Mouse (Mus musculus): ENCODE data around the gene Pold2. TPM values are rescaled to one million over a fixed set of nuclear protein-coding genes. Genes with fewer than 3 reads are reported as not detected.
A peak's percentile ranks its signal among the peaks of the same experiment; 100 is the strongest.

Pold2 gene
- 39.9 and 55.8 TPM in 2 replicates for total RNA-seq (2017)

DNA sequence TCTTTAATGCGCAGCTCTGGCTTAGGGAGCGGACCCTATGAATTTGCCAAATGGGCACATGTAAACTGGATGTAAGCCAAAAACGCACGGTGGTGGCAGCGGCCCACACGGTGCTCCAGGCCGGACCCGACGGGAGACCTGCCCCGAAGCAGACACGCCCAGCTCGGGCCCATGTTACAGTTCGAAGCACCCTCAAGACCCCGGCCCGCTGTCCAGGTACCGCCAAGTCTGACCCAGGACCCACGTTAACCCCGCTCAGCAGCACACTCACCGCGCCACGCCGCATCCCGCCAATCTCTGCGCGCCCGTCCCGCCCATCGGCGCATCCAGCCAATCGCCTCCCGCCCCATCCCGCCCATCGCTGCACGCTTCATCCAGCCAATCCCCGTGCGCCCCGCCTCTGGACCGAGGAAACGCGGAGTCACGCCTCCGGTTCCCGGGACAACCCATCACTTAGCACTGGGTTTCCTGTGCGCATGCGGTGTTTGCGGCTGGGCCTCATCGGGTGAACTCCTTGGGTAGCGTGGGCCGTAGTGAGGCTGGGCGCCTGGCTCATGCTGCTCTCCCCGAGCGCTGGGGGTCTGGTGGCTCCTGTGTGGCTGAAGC lies at the start of gene Pold2:
Pold2 (minus strand) TSS at position 372 of the 606 bp plus-strand sequence.
- ATAC-seq (replicated peaks in 1 of 2; ENCODE audit: insufficient read depth in 1 of 2, low FRiP score in 2 of 2, low TSS enrichment in 1 of 2, low read depth in 1 of 2, poor library complexity in 2 of 2, severe bottlenecking in 2 of 2), result peak; percentile 96 to 97

DNA sequence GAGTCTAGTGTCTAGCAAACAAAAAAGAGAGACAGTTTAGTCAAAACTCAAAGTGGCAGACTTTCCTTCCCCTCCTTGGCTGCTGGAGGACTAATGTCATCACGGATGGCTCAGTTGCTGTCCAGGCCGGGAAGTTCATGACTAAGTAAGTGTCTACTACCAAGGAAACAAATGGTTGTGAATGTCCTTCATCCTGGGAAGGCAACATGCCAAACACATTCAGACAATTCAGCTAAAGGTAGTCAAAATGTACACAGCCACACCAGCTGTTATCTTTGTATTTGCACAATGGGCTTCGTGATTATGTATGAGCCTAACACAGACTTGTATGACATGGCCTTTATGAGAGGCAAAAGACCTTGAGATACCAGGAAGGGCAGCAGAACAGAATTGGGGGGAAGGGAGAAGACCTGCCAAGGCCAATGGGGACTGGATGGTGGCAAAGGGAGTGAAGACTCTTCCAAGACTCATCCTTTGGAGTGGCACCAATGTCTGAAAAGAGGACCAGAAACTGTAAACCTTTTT lies 48.7 kb upstream of the Pold2 start:
- ATAC-seq (replicated peaks in 1 of 2; ENCODE audit: insufficient read depth in 1 of 2, low FRiP score in 2 of 2, low TSS enrichment in 1 of 2, low read depth in 1 of 2, poor library complexity in 2 of 2, severe bottlenecking in 2 of 2), result no peak

DNA sequence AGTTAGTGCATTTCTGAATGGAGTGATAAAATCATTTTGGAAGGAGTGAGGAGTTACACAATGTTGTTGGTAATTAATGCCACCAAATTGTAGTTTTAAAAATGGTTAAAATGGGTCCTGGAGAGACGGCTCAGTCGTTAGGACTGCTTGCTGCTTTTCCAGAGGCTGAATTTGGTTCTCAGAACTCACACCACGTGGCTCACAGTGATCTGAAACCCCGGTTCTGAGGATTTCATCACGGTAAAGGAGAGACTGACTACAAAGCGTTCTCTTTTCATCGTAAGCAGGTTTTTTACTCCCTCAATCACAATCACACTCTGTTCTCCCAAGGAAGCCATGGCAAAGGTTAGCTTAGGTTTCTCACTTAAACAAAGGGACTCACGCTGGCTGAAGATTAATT lies 46.6 kb upstream of the Pold2 start:
- no peak for ATAC-seq (replicated peaks in 1 of 2; ENCODE audit: insufficient read depth in 1 of 2, low FRiP score in 2 of 2, low TSS enrichment in 1 of 2, low read depth in 1 of 2, poor library complexity in 2 of 2, severe bottlenecking in 2 of 2)

DNA sequence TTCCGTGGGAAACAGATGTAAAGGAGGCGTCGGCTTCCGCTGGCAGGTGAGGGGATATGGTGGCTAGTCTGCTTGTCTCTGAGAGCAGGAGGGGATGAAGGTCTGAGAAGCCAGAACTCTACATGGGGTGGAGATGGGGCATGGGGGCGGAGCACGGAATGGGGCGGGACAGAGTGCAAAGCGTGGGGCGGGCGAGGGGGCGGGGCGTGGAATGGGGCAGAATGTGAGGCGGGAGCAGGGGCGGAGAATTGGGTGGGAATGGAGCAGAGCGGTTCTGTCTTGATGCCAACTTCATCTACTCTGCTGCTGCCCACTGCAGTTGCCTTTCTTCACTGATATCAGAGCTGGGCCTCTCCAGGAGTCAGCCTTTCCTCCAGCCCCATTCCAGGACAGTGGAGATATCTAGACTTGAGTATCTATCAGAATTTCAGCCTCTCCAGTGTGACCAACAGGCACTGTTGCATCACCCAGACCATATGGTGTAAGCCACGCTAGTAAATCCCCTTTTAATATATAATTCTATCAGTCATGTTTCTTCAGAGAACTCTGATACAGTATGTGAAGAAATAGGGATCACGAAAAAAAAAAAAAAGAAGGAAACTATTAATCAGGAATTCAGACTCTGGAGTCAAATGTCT lies 42.4 kb upstream of the Pold2 start:
- peak; percentile 54 to 62 for ATAC-seq (replicated peaks in 1 of 2; ENCODE audit: insufficient read depth in 1 of 2, low FRiP score in 2 of 2, low TSS enrichment in 1 of 2, low read depth in 1 of 2, poor library complexity in 2 of 2, severe bottlenecking in 2 of 2)

DNA sequence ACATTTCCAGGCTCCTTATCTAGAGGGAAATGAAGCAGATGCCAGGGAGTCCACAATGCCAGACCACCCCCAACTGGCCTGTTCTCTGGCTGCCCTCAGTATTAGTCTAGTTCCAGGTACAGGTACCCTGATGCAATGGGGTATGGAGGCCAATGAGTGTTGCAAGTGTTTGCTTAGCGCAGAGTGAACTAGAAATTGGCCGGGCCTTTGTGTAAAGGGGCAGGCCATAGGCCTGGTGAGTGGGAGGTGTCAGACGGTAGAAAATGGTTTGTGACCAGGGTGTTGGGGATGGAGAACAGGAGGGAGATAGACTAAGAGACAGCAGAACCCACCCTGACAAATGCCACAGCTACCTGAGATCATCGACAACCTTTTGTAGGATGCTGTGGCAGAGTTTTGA lies 41.5 kb upstream of the Pold2 start:
- no peak for ATAC-seq (replicated peaks in 1 of 2; ENCODE audit: insufficient read depth in 1 of 2, low FRiP score in 2 of 2, low TSS enrichment in 1 of 2, low read depth in 1 of 2, poor library complexity in 2 of 2, severe bottlenecking in 2 of 2)

DNA sequence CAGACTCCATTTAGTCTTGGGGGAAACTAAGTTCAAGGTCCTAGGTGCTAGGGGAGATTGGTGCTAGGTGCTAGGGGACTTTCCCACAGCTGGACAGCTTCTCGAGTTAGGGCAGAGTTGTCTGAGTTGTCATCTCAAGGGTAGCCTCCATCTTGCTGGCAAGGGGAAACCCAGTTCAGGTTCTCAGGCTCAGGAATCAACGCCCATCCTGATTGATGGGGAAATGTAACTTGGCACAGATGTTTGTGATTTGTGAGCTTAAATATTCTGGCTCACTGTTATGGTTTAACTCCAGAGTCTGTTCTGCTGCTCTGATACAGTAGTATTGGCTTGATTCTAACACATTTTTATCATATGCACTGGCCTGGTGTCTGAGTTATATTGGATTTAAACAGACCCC lies 40.0 kb upstream of the Pold2 start:
- no peak for ATAC-seq (replicated peaks in 1 of 2; ENCODE audit: insufficient read depth in 1 of 2, low FRiP score in 2 of 2, low TSS enrichment in 1 of 2, low read depth in 1 of 2, poor library complexity in 2 of 2, severe bottlenecking in 2 of 2)

DNA sequence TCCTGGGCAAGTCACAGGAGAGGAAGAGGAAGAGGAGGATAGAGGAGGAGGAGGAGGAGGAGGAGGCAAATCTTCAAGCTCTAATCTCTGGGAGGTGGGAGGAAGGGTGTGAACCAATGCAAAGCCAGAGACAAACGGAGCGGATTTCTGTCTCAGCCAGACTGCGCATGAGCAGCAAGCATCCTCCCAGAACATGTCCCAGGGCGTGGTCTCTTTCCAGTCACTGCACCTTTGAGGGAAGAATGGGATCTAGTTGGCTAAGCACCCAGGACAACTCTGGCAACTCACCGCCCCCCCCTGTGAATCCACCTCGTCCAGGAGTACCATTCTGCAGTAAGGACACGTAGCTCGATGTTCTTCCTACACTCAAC lies 38.1 kb upstream of the Pold2 start:
- no peak for ATAC-seq (replicated peaks in 1 of 2; ENCODE audit: insufficient read depth in 1 of 2, low FRiP score in 2 of 2, low TSS enrichment in 1 of 2, low read depth in 1 of 2, poor library complexity in 2 of 2, severe bottlenecking in 2 of 2)

DNA sequence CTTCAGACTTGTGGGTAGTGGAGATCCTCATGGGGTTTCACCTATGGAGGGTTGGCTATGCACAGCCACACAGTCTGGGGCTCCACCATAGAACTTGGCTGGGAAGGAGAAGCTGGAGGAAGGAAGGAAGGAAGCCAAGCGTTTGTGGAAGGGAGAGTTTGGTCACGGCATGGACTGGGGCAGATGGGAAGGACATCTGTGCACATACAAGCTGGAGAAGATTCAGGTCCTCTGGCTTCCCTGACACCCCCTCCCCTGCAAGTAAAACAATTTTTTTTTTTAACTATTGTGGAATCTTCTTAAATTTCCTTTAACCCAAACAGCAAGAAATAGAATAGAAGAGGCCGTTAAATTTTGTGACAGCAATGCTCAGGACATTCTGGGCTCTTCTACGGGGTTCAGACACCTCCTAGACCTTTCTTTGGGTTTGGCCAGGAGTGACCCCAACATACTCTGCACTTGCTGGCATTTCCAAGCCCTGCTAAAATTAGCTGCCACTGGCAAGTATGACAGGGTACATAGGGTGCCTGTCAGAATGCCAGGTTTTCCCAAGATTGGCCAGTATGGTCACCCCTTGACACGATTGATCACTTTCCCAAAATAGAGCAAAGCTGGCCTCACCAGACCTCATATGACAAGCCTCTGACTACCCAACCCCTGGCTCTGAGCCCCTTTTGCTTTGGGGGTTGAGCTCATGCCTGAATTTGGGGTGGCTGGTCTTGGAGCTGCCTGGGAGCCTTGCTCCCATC lies 37.5 kb upstream of the Pold2 start:
- ATAC-seq (replicated peaks in 1 of 2; ENCODE audit: insufficient read depth in 1 of 2, low FRiP score in 2 of 2, low TSS enrichment in 1 of 2, low read depth in 1 of 2, poor library complexity in 2 of 2, severe bottlenecking in 2 of 2), result no peak

DNA sequence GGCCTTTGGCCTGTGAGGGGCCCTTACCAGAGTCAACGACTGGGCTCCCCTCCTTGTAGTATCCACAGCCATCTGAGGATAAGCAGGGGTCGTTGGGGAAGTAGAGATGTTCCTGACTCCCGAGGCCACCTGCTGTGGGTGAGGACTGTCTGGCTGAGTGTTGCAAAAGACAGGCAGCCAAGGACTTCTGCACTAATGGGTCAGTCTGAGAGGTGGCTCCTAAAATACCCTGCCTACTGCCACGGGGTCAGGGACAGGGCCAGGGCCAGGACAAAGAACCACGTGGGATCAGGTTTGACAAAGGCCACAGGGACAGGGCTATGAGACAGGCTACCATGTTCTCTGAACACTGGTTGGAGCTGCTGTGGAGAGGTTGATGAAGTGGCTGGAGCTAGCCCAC lies 36.8 kb upstream of the Pold2 start:
- no peak for ATAC-seq (replicated peaks in 1 of 2; ENCODE audit: insufficient read depth in 1 of 2, low FRiP score in 2 of 2, low TSS enrichment in 1 of 2, low read depth in 1 of 2, poor library complexity in 2 of 2, severe bottlenecking in 2 of 2)

DNA sequence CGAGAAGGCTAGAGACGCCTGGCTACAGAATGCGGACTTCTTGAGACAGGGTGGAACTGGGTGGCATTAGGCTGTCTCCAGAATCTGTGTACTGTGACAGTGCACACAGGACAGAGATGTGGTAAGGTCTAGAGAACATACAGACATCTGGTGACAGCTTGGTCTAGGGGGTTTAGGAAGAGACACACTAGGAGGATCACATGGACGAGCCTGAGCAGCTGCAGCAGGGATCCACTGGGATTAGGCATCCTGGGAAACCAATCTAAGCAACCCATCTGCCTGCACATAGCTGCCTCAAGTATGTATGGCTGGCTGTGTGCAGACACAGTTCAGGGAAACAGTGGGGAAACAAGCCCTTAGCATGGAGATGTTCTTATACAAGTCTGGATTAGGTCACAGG lies 35.8 kb upstream of the Pold2 start:
- no peak for ATAC-seq (replicated peaks in 1 of 2; ENCODE audit: insufficient read depth in 1 of 2, low FRiP score in 2 of 2, low TSS enrichment in 1 of 2, low read depth in 1 of 2, poor library complexity in 2 of 2, severe bottlenecking in 2 of 2)

DNA sequence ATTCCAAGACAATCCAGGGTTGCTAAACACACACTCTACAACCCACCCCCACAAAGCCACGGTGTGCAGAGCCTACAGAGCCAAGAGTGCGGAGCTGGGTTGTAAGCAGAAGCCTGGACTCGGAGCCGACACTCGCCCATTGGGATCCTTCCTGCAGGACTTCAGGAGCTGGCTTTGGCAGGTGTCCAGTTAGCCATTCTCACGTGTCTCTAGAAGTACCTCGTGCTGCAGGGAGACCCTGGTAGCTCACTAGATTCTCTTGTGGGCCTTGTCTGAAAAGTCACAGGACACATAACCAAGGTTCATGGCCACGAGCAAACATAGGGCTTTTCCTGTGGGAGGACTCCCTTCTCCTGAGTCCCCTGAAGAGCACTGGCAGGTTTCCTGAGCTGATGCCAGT lies 35.2 kb upstream of the Pold2 start:
- no peak for ATAC-seq (replicated peaks in 1 of 2; ENCODE audit: insufficient read depth in 1 of 2, low FRiP score in 2 of 2, low TSS enrichment in 1 of 2, low read depth in 1 of 2, poor library complexity in 2 of 2, severe bottlenecking in 2 of 2)

DNA sequence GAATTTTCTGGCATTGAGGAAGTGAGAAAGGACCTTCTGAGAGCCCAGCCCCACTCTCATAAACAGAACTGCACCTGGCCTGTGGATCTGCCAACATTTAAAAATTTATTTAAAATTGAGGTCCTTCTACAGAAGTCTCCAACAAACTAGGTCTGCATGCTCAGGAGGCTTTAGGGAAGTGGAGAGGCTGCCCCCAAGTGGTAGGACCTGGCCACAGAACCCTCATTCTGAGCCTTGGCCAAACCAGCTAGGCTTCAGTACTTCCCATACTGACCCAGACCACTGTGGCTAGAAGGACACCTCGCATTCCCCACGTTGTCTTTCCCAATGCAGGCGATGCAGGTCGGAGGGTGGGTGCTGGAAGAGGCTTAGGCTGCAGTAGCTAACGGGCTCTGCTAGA lies 34.5 kb upstream of the Pold2 start:
- ATAC-seq (replicated peaks in 1 of 2; ENCODE audit: insufficient read depth in 1 of 2, low FRiP score in 2 of 2, low TSS enrichment in 1 of 2, low read depth in 1 of 2, poor library complexity in 2 of 2, severe bottlenecking in 2 of 2), result peak; percentile 78 to 85

DNA sequence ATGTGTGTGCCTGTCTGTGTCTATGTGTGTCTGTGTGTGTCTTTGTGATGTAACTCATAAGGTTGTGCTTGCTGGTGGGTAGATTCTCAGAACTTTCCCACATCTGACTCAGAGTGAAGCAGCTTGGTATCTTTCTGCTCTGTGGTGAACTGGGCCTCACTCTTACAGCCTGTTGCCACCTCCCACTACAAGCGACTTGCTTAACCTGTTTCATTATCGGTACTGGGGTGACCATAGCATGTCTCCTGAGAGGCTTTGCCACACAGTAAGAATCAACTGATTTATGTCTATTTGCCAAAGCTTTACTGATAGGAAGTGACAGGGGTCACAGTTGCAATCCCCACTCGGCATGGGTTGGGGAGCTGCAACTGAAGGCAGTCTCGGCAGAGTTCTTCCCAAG lies 30.6 kb upstream of the Pold2 start:
- ATAC-seq (replicated peaks in 1 of 2; ENCODE audit: insufficient read depth in 1 of 2, low FRiP score in 2 of 2, low TSS enrichment in 1 of 2, low read depth in 1 of 2, poor library complexity in 2 of 2, severe bottlenecking in 2 of 2), result no peak

DNA sequence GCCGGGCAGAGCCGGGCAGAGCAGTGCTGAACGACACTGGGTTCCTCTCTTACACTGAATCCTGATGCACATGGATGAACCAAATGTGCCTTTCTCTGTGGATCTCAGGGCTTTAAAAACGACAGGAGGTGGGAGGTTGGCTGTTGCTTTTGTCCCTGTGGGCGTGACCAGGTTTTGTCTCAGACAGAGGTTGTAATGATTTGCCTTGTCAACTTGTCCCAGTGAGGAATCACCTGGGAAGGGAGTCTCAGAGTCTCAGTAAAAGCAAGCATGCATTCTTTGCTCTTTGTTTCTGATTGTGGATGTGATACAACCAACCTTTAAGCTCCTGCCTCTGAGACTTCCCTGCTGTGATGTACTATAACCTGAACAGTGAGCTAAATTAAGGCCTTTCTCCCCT lies 29.0 kb upstream of the Pold2 start:
- ATAC-seq (replicated peaks in 1 of 2; ENCODE audit: insufficient read depth in 1 of 2, low FRiP score in 2 of 2, low TSS enrichment in 1 of 2, low read depth in 1 of 2, poor library complexity in 2 of 2, severe bottlenecking in 2 of 2), result no peak

DNA sequence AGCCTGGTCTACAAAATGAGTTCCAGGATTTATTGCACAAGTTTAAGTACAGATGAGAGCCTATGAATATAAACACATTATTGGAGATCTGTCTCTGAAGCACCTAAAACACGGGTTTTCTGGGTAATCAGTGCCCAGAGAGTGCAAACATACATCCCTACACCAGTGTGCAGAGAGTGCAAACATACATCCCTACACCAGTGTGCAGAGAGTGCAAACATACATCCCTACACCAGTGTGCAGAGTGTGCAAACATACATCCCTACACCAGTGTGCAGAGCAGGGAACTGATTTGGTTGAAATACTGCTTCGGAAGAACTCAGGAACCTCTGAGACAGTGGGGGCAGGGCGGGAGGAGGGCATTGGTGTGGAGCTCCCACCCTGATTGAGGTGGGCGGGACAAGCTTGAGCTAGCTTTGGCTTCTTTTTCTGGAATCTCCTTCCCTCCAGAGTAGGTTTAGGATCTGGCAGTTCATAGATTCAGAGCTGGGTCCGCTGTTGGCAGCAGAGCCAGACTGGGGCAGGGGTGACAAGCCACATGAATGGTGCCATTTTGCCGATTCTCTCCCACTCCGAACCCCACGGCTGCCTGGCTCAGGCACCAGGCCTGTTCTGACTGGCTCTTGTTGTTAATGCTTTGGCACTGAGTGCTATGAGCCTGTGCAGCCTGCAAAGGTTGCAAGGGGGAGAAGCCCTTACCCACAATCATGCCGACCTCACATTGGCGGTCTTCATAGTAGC lies 27.9 kb upstream of the Pold2 start:
- no peak for ATAC-seq (replicated peaks in 1 of 2; ENCODE audit: insufficient read depth in 1 of 2, low FRiP score in 2 of 2, low TSS enrichment in 1 of 2, low read depth in 1 of 2, poor library complexity in 2 of 2, severe bottlenecking in 2 of 2)

DNA sequence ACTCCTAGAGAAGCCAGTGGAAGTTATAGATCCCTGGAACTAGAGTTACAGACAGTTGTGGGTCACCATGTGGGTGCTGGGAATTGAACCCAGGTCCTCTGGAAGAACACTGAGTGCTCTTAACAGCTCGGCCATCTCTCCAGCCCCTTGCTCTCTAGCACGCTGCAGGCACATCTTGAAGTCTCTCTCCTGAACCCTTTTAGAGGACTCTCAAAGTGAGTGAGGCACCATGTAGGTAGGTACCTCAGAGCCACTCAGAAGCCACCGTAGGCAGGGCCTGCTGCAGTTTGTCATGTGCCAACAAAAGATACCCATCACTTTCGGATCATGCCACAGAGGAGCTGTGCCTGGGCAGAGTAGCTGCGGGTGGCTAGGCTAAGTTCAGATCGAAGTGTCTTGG lies 26.8 kb upstream of the Pold2 start:
- no peak for ATAC-seq (replicated peaks in 1 of 2; ENCODE audit: insufficient read depth in 1 of 2, low FRiP score in 2 of 2, low TSS enrichment in 1 of 2, low read depth in 1 of 2, poor library complexity in 2 of 2, severe bottlenecking in 2 of 2)

DNA sequence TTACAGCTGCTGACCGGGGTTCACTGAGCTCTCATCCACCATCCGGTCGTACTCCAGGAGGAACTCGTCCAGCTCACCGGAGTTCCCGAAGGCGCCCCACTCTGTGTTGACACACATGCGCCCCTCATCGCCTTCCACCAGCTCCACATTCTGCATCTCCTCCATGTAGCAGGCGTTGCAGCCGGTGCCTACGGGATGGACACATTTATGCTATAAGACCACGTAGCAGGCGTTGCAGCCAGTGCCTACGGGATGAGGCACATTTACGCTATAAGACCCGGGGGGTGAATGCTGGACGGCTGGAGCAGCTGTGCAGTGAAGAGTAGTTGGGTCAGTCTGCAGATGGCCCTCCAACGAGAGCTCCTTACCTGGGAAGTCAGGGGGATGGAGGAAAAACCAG lies 26.3 kb upstream of the Pold2 start:
- no peak for ATAC-seq (replicated peaks in 1 of 2; ENCODE audit: insufficient read depth in 1 of 2, low FRiP score in 2 of 2, low TSS enrichment in 1 of 2, low read depth in 1 of 2, poor library complexity in 2 of 2, severe bottlenecking in 2 of 2)

DNA sequence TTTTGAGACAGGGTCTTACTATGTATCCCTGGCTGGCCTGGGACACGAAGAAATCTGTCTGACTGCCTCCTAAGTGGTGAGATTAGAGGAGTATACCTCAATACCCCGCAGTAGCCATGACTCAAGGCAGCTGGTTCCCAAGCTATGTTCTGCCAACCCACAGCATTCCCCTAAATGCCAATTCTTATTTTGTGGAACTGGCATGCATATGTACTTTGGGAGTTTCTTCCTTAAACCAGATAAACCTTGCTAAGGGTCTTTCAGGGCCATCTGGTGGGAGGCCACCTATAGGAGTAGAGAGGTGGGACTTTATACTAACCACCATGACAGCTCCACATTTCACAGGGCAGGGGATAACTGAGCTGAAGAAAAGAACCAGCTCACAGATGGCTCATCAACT lies 25.8 kb upstream of the Pold2 start:
- ATAC-seq (replicated peaks in 1 of 2; ENCODE audit: insufficient read depth in 1 of 2, low FRiP score in 2 of 2, low TSS enrichment in 1 of 2, low read depth in 1 of 2, poor library complexity in 2 of 2, severe bottlenecking in 2 of 2), result no peak
